Mouse (Mus musculus) forebrain, embryonic 14.5 days (tissue): ENCODE results near the gene Mmp24. TPM values are rescaled to one million over a fixed set of nuclear protein-coding genes. Genes with fewer than 3 reads are reported as not detected.

Experiments used
- ATAC-seq: fragments of 200-750 bp; cut with Nextera tagmentation; 2 replicates; pipeline ENCODE4 v1.8.0; 2017; ENCODE audit warnings: mild to moderate bottlenecking, moderate library complexity
- DNase-seq: peaks from one replicate; pipeline ENCODE4 v3.0.0-alpha.2; 2015; ENCODE audit warnings: low spot score
- H3K27ac ChIP-seq: fragments of 300-500 bp; sonication (generic); 2 replicates; pipeline ENCODE4 v1.5.1; 2014; ENCODE audit warnings: low read depth, mild to moderate bottlenecking, control low read depth, low read length, moderate library complexity
- H3K27me3 ChIP-seq: fragments of 300-500 bp; sonication (generic); replicated peaks from 2 replicates; pipeline ENCODE4 v1.6.1; 2014; ENCODE audit warnings: low read length, control low read depth, mixed read lengths; ENCODE audit not compliant: control insufficient read depth, insufficient read depth
- H3K36me3 ChIP-seq: fragments of 300-500 bp; sonication (generic); 2 replicates; pipeline ENCODE4 v1.6.1; 2014; ENCODE audit warnings: low read length, control low read depth; ENCODE audit not compliant: control insufficient read depth, insufficient read depth
- H3K4me1 ChIP-seq: fragments of 300-500 bp; sonication (generic); 2 replicates; pipeline ENCODE4 v1.6.1; 2014; ENCODE audit warnings: antibody characterized with exemption, low read length, control low read depth; ENCODE audit not compliant: control insufficient read depth, insufficient read depth
- H3K4me2 ChIP-seq: fragments of 300-500 bp; sonication (generic); 2 replicates; pipeline ENCODE4 v1.6.1; 2014; ENCODE audit warnings: mild to moderate bottlenecking, control low read depth, low read length
- H3K4me3 ChIP-seq: fragments of 300-500 bp; sonication (generic); 2 replicates; pipeline ENCODE4 v1.5.1; 2014; ENCODE audit warnings: low read depth, low read length, control low read depth
- H3K9ac ChIP-seq: fragments of 300-500 bp; sonication (generic); 2 replicates; pipeline ENCODE4 v1.6.1; 2014; ENCODE audit warnings: mild to moderate bottlenecking, low read length, control low read depth, moderate library complexity
- H3K9me3 ChIP-seq: fragments of 300-500 bp; sonication (generic); replicated peaks from 2 replicates; pipeline ENCODE4 v1.6.1; 2016; ENCODE audit warnings: low read length, control low read depth, mixed read lengths; ENCODE audit not compliant: control insufficient read depth
- whole genome bisulfite sequencing: fragments of 180-500 bp; shearing (Covaris S2); extraction: QIAGEN DNeasy Blood & Tissue Kit; methylation state at CpG from one replicate; pipeline ENCODE4 v1.1.7; 2014; 5-methylcytosine and 5-hydroxymethylcytosine counted together
- polyA plus RNA-seq: library from polyadenylated mRNA; unstranded; fragments of >200 nt; fragmentation: Nextera tagmentation; extraction: Ambion mirVana; gene quantifications from 2 replicates; pipeline ENCODE4 v1.2.1, GENCODE M21; 2014

Mmp24 gene
- polyA plus RNA-seq, 1 experiment from 2014 or later: 11.7 TPM

DNA sequence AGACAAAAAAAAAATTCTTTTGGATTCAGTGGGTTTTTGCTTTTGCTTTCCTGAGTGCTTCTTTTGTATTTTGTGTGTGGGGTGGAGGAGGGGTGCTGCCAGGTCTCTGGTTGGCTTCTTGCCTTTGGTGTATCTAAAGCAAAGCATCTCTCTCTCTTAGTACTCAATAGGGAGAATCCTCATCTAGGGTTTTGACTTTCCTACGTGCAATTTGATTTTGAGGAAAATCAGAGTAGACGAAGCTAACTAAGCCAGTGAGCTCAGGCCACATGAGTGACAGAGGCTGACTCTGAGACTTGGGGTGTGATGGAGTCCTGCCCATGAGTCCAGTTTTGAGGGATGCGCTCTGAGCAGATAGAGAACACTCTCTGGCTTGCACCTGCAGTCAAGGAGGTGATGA is 4.4 kb downstream of the Mmp24 start:
- H3K36me3 ChIP-seq: no peaks in the 10 kb centered on the region
- no peak overlapping the region for H3K4me2 ChIP-seq
- peaks cover 2% of the 10 kb centered on the region; the same call in 1 of the 2 replicates for H3K4me1 ChIP-seq
- no peak for DNase-seq
- H3K27me3 ChIP-seq: peaks cover 5% of the 10 kb centered on the region; the same call in 1 of the 2 replicates
- no peak overlapping the region for H3K4me3 ChIP-seq
- 86% methylated on average over 3 of the region's 3 CpGs for whole genome bisulfite sequencing
- no peak overlapping the region for H3K9ac ChIP-seq
- no peak overlapping the region for H3K27ac ChIP-seq
- H3K9me3 ChIP-seq: no peaks in the 10 kb centered on the region
- no peak for ATAC-seq

DNA sequence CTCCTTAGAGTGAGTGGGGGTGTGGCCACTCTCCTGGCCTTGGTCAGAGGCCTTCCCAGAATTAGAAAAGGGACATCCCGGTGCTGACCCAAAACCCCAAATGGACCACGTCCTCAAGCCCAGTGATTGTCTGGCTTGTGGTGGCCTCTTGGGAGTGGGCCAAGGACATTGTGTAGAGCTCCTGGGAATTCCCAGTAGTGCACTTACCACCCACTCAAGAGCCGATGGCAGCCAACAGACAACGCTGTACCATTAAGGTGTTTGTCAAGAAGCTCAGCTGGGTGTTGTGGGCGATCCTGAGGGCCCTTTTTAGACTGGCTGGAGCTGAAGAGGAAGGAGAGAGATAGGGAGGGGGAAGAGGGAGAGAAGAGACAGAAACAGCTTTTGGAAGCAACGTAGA is 9.4 kb downstream of the Mmp24 start:
- no peak for DNase-seq
- Histone ChIP-seq H3K4me2 (no peak overlapping the region), H3K9me3 (no peaks in the 10 kb centered on the region), H3K4me1 (0 out of 2 replicates have a peak, but pooled peaks cover 3% of the 10 kb centered on the region), H3K4me3 (no peak overlapping the region), H3K9ac (no peak overlapping the region), H3K27me3 (no peaks in the 10 kb centered on the region), H3K36me3 (no peaks in the 10 kb centered on the region), H3K27ac (no peak overlapping the region)
- WGBS: 79% methylated on average over 6 of the region's 6 CpGs
- ATAC-seq: no peak

DNA sequence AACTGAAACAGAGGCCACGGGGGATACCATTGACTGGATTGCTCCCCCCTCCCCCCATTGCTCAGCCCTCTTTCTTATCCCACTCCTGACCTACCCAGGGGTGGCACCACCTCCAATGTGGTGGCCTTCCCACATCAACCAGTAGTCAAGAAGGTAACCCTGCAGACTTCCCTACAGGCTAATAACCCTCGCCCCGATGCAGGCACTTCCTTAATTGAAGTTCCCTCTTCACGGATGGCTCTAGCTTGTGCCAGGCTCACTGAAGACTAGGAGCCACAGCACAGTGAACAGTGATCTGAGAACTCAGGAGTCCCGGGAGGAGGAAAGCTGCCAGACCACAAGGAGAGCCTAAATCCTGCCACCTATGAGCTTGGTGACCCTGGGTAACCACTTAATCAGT is 11.8 kb downstream of the Mmp24 start:
- H3K27me3 ChIP-seq: no peaks in the 10 kb centered on the region
- no peak overlapping the region for H3K4me3 ChIP-seq
- H3K9me3 ChIP-seq: no peaks in the 10 kb centered on the region
- H3K4me2 ChIP-seq: no peak overlapping the region
- no peak for ATAC-seq
- no peak for DNase-seq
- H3K27ac ChIP-seq: no peak overlapping the region
- H3K9ac ChIP-seq: no peak overlapping the region
- 76% methylated on average over 5 of the region's 5 CpGs for WGBS
- 0 out of 2 replicates have a peak, but pooled peaks cover 3% of the 10 kb centered on the region for H3K4me1 ChIP-seq
- no peaks in the 10 kb centered on the region for H3K36me3 ChIP-seq

DNA sequence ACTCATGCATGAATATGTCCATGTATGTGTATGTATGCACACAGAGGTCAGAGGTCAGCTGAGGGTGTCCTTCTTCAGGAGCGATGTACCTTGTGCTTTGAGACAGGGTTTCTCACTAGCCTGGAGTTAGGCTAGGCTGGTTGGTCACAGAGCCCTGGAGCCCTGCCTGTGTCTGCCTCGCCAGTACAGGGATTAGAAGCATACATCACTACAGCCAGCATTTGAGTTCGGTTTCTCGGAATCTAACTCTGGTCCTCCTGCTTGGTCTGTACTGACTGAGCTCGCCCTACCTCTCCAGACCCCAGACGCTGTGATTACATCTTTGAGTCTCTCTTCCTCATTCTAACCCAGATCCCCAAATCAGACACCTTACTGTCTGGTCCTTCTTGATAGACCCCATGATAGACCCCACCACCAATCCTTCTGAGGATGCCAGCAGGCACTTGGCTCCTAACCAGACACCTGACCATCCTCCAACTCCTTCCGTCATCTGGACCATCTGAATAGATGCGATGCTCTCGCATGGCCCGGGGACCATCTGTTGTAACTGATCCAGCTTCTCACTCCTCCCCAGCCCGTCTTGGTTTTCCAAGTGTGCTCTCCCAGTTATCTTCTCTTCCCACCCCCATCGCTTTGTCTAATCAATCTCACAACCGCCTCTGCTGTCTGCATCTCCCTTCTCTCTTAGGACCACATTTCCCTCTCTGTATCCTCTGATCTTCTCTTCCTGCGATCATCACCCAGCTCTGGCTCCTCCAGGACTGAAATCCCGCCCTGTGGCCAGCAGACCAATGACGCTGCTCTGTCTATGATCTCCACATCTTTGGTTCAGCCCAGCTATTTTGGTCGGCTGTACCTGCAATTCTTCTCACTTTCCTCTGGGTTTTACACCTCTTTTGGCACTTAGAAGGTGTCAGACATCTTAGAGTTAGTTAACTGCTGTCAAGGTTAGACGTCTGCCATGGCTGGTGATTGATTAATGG is 13.1 kb downstream of the Mmp24 start:
- ATAC-seq: peak; percentile 26; the same call in 1 of the 2 replicates
- H3K9me3 ChIP-seq: no peaks in the 10 kb centered on the region
- H3K36me3 ChIP-seq: no peaks in the 10 kb centered on the region
- no peak overlapping the region for H3K4me2 ChIP-seq
- H3K4me3 ChIP-seq: no peak overlapping the region
- H3K4me1 ChIP-seq: peaks cover 3% of the 10 kb centered on the region; the same call in 1 of the 2 replicates
- no peak overlapping the region for H3K9ac ChIP-seq
- DNase-seq: peak; percentile 30
- H3K27me3 ChIP-seq: no peaks in the 10 kb centered on the region
- 75% methylated on average over 18 of the region's 18 CpGs for WGBS
- H3K27ac ChIP-seq: 0 out of 2 replicates have a peak overlapping the region, but pooled peaks have one; percentile 55

DNA sequence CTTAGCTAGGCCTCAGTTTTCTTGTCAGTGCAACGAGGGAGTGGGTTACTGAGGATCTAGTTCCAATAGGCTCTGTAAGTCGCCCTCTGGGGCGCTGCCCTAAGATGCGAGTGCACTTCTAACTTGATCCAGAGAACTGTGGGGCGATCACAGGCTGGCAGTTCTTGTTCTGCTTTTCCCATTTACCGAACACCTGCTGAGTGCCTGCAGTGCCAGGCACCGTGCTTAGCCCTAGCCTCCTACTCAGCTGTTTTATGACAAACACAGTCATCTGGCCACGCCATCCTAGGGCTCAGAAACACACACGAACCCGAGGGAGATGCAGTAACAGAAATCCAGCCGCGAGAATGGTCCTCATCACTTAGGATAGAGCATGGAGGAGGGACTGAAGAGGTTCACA is 17.8 kb downstream of the Mmp24 start:
- Histone ChIP-seq H3K27ac (no peak overlapping the region), H3K9ac (no peak overlapping the region), H3K4me1 (peaks cover 3% of the 10 kb centered on the region; the same call in 1 of the 2 replicates), H3K27me3 (no peaks in the 10 kb centered on the region), H3K36me3 (peaks cover 3% of the 10 kb centered on the region; the same call in 1 of the 2 replicates), H3K4me2 (no peak overlapping the region), H3K4me3 (no peak overlapping the region), H3K9me3 (no peaks in the 10 kb centered on the region)
- DNase-seq (no peak), ATAC-seq (no peak)
- 26% methylated on average over 12 of the region's 12 CpGs for WGBS

DNA sequence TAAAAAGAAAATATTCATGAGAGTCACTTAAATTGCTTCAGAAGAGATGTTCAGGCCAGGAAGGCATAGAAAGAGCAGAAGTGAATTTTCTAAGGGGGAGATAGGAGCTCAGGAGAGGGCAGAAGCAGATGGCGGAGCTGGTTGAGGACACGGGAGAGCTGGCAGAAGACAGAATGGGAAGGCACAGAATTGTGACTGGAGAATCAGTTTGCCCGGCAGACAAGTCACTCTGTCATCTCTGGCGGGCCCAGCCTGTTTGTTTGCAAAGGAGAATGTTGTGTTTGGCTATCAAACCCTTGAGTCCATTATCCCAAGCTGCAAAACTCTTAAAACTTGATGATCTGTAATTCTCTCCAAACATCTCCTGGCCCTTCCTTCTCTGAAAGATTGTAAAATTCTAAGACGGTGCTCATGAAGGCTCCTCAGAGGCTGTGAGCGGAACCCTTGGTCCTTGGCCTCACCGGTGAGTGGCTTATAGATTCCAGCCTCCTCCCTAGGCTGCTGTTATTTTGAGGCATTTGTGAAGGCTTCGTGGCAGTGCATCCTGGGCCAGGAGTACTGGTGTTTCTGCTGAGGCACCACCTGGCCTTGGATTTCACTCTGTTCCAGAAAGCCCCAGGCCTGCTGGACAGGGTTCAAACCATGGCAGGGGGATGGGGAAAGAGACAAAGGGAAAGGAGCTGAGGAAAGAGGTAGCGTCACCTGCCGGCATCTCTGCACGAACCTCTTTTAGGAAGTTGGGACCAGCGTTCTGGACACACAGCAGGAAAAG is 19.7 kb downstream of the Mmp24 start:
- Histone ChIP-seq H3K4me3 (no peak overlapping the region), H3K9ac (no peak overlapping the region), H3K27ac (no peak overlapping the region), H3K9me3 (no peaks in the 10 kb centered on the region), H3K36me3 (peaks cover 3% of the 10 kb centered on the region), H3K4me2 (no peak overlapping the region), H3K4me1 (no peaks in the 10 kb centered on the region; the same call in 1 of the 2 replicates), H3K27me3 (no peaks in the 10 kb centered on the region)
- WGBS: 87% methylated on average over 12 of the region's 12 CpGs
- no peak for ATAC-seq
- DNase-seq: no peak

DNA sequence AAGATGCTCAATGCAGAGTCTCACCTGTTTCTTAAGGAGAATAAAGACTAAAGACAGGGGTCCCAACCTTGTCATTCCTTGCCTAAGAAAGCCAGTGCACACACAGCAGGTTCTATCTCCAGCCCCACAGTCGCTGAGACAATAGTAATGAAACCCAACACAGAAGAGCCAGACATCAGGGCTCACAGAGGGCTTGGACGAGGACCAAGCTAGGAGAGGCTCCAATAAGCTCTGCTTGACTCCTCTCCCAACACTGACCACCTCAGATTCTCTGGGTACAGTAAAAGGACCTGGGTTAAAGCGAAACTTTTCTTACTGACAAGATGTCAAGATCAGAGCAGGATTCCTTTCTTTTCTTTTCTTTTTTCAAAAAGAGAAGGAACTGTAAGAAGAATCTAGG is 23.5 kb downstream of the Mmp24 start:
- H3K4me2 ChIP-seq: no peak overlapping the region
- no peaks in the 10 kb centered on the region for H3K27me3 ChIP-seq
- no peak overlapping the region for H3K9ac ChIP-seq
- H3K4me3 ChIP-seq: no peak overlapping the region
- DNase-seq: no peak
- peaks cover 11% of the 10 kb centered on the region for H3K36me3 ChIP-seq
- H3K27ac ChIP-seq: no peak overlapping the region
- no peak for ATAC-seq
- H3K4me1 ChIP-seq: no peaks in the 10 kb centered on the region
- 66% methylated on average over 3 of the region's 3 CpGs for WGBS
- no peaks in the 10 kb centered on the region for H3K9me3 ChIP-seq

DNA sequence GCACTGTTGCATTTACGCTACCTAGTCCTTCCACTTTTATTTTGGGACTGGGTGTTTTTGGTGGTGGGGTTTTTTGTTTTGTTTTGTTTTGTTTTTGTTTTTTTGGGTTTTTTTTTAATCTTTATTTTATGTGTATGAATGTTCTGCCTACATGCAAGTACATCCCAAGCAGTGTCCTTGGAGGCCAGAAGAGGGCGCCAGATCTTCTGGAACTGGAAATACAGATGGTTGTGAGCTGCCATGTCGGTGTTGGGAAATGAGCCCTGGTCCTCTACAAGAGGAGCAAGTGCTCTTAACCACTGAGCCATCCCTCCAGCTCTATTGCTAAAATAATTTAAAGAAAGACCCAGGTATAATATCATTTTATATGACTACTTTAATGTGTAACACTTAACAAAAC is 27.6 kb downstream of the Mmp24 start:
- DNase-seq (no peak), ATAC-seq (no peak)
- WGBS: 52% methylated on average over 3 of the region's 3 CpGs
- Histone ChIP-seq H3K9ac (no peak overlapping the region), H3K27ac (no peak overlapping the region), H3K36me3 (peaks cover 8% of the 10 kb centered on the region), H3K27me3 (no peaks in the 10 kb centered on the region), H3K9me3 (no peaks in the 10 kb centered on the region), H3K4me2 (no peak overlapping the region), H3K4me1 (no peaks in the 10 kb centered on the region), H3K4me3 (no peak overlapping the region)
